Mouse (Mus musculus): ENCODE results near the gene Spa17. TPM values are rescaled to one million over a fixed set of nuclear protein-coding genes. Genes with fewer than 3 reads are reported as not detected.

The Spa17 gene
- total and polyA plus RNA-seq, 3 experiments = 0.46 to 2.6 TPM; not detected in 1

DNA sequence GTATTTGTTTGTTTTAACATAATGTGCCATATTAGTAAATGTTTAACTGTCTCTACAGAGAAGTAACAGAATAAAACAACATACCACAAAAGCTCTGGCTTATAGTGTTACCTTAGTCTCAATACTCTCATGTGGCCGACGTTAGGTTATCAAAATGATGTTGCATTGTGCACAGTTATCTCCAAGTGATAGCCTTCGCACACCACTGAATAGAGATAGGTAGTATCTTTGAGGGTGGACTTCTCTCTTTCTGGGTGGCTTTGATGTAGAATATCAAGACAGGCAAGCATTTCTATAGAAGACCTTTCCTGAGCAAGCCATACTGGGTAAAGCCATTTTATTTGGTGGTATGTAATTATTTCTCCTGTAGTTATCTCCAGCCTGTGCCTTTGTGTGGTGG, 8.4 kb downstream of the Spa17 start:
- Histone ChIP-seq H3K27me3 (ENCODE audit: control insufficient read depth in 1 of 2, insufficient read depth in 2 of 2, low read length in 2 of 2) (no peaks in the 10 kb centered on the region), H3K27ac (ENCODE audit: control insufficient read depth, low read depth, low read length) (no peak overlapping the region), H3K4me3 (ENCODE audit: control insufficient read depth in 1 of 2, insufficient read depth in 1 of 2, low read depth in 2 of 2, low read length in 2 of 2) (no peak overlapping the region), H3K4me1 (ENCODE audit: control insufficient read depth in 1 of 2, insufficient read depth in 2 of 2, low read length in 2 of 2) (peaks cover 14 to 20% of the 10 kb centered on the region in 2 experiments), H3K9me3 (replicated peaks; ENCODE audit: insufficient read depth, low read length) (no peaks in the 10 kb centered on the region), H3K9ac (ENCODE audit: control insufficient read depth, low read depth, low read length, poor library complexity, severe bottlenecking) (no peak overlapping the region), H3K79me2 (ENCODE audit: control insufficient read depth, insufficient read depth, low read length, poor library complexity) (no peaks in the 10 kb centered on the region), H3K36me3 (ENCODE audit: control insufficient read depth in 1 of 2, insufficient read depth in 2 of 2, low read length in 2 of 2) (peaks cover 0 to 19% of the 10 kb centered on the region in 2 experiments; a peak in 2 of 4 replicates)
- peak; percentile 25 for DNase-seq (ENCODE audit: low read depth, low spot score)
- TF ChIP-seq UBTF (IDR thresholded peaks at IDR 0.05; ENCODE audit: borderline replicate concordance, insufficient read depth, low read depth, low read length) (no peak), GATA1 (IDR thresholded peaks at IDR 0.05; ENCODE audit: low read depth, low read length) (peak; percentile 52), TCF12 (IDR thresholded peaks at IDR 0.05; ENCODE audit: low read depth, low read length) (peak; percentile 55; the same call in 1 of the 2 replicates), EP300 (IDR thresholded peaks at IDR 0.05; ENCODE audit: low read depth in 1 of 2, low read length in 2 of 2) (peak; percentile 57 to 72), SMC3 (IDR thresholded peaks at IDR 0.05; ENCODE audit: low read depth, low read length) (no peak), USF2 (IDR thresholded peaks at IDR 0.05; ENCODE audit: borderline replicate concordance in 1 of 2, insufficient read depth in 1 of 2, low read depth in 1 of 2, low read length in 2 of 2) (no peak), USF1 (IDR thresholded peaks at IDR 0.05; ENCODE audit: low read depth, low read length) (no peak), TAL1 (IDR thresholded peaks at IDR 0.05; ENCODE audit: low read length) (no peak), JUND (IDR thresholded peaks at IDR 0.05; ENCODE audit: low read depth, low read length) (no peak), NELFE (IDR thresholded peaks at IDR 0.05; ENCODE audit: low read depth, low read length) (no peak)

- H3K27me3 ChIP-seq (ENCODE audit: control insufficient read depth in 1 of 2, insufficient read depth in 2 of 2, low read length in 2 of 2) = no peaks in the 10 kb centered on the region
- no peak overlapping the region for H3K9ac ChIP-seq (ENCODE audit: control insufficient read depth, low read depth, low read length, poor library complexity, severe bottlenecking)
- peaks cover 13 to 16% of the 10 kb centered on the region in 2 experiments for H3K4me1 ChIP-seq (ENCODE audit: control insufficient read depth in 1 of 2, insufficient read depth in 2 of 2, low read length in 2 of 2)
- no peak for DNase-seq (ENCODE audit: low read depth, low spot score)
- H3K36me3 ChIP-seq (ENCODE audit: control insufficient read depth in 1 of 2, insufficient read depth in 2 of 2, low read length in 2 of 2) = peaks cover 0 to 10% of the 10 kb centered on the region in 2 experiments; a peak in 2 of 4 replicates
- TF ChIP-seq EP300 (IDR thresholded peaks at IDR 0.05; ENCODE audit: low read depth in 1 of 2, low read length in 2 of 2) = no peak
- TF ChIP-seq SMC3 (IDR thresholded peaks at IDR 0.05; ENCODE audit: low read depth, low read length) = no peak
- no peak for TF ChIP-seq KAT2A (conservative IDR thresholded peaks at IDR 0.05; ENCODE audit: low read depth, low read length)
- no peak for TF ChIP-seq HCFC1 (IDR thresholded peaks at IDR 0.05; ENCODE audit: low read depth, low read length)
- TF ChIP-seq MYC (IDR thresholded peaks at IDR 0.05; ENCODE audit: low read depth, low read length) = no peak
- TF ChIP-seq ETS1 (IDR thresholded peaks at IDR 0.05; ENCODE audit: low read depth, low read length) = no peak
- no peak for TF ChIP-seq JUND (IDR thresholded peaks at IDR 0.05; ENCODE audit: low read depth, low read length)
- no peak for TF ChIP-seq RCOR1 (IDR thresholded peaks at IDR 0.05; ENCODE audit: low read depth, low read length)
- no peak for TF ChIP-seq ELF1 (IDR thresholded peaks at IDR 0.05; ENCODE audit: low read depth, low read length)
- no peak for TF ChIP-seq ZNF384 (IDR thresholded peaks at IDR 0.05; ENCODE audit: low read depth, low read length)
- no peak for TF ChIP-seq MAFK (IDR thresholded peaks at IDR 0.05; ENCODE audit: borderline replicate concordance, low read depth, low read length)
- no peak for TF ChIP-seq MXI1 (IDR thresholded peaks at IDR 0.05; ENCODE audit: low read depth, low read length)
- TF ChIP-seq NRF1 (IDR thresholded peaks at IDR 0.05; ENCODE audit: insufficient read depth, low read depth, low read length, poor library complexity, severe bottlenecking) = no peak
- no peak for TF ChIP-seq MEF2A (IDR thresholded peaks at IDR 0.05; ENCODE audit: extremely low read depth, insufficient replicate concordance, low read depth, low read length, poor library complexity, severe bottlenecking)
- no peak for TF ChIP-seq USF1 (IDR thresholded peaks at IDR 0.05; ENCODE audit: low read depth, low read length)
- TF ChIP-seq CHD2 (IDR thresholded peaks at IDR 0.05; ENCODE audit: low read length) = no peak
- no peak for TF ChIP-seq MAX (IDR thresholded peaks at IDR 0.05; ENCODE audit: low read length)
- TF ChIP-seq TBP (IDR thresholded peaks at IDR 0.05; ENCODE audit: low read depth, low read length) = no peak
- H3K79me2 ChIP-seq (ENCODE audit: control insufficient read depth, insufficient read depth, low read length, poor library complexity) = no peaks in the 10 kb centered on the region
- H3K9me3 ChIP-seq (replicated peaks; ENCODE audit: insufficient read depth, low read length) = no peaks in the 10 kb centered on the region
- H3K4me3 ChIP-seq (ENCODE audit: control insufficient read depth in 1 of 2, insufficient read depth in 1 of 2, low read depth in 2 of 2, low read length in 2 of 2) = no peak overlapping the region
- no peak overlapping the region for H3K27ac ChIP-seq (ENCODE audit: control insufficient read depth, low read depth, low read length)
Measured at GRCm38 (mm10) chr9:37600538-37601205, 12.8 kb downstream of the Spa17 start.
